Mouse (Mus musculus) monocyte, adult 59 days (primary cell): ENCODE results near the gene Smarca1. TPM values are rescaled to one million over a fixed set of nuclear protein-coding genes. Genes with fewer than 3 reads are reported as not detected.

Experiments
- total RNA-seq, 2 experiments: library from RNA; stranded (reverse); gene quantifications; one replicate each; pipeline ENCODE4 v1.2.4; 2023

Smarca1 gene
- not detected for total RNA-seq

GRCm38 (mm10) chrX:47892431-47893024, at the start of gene Smarca1:
Gene Smarca1, minus strand, starts transcription at chrX:47892974.

GRCm38 (mm10) chrX:47912306-47912792, 19.6 kb upstream of the Smarca1 start, which contains the start of gene Ocrl:
Gene Ocrl, plus strand, starts transcription at chrX:47912387.

Other genes starting within 250 kb of the Smarca1 start
- gene Ocrl, start 19.4 kb upstream of the Smarca1 start, total RNA-seq: 10 to 100 TPM; 24.6 to 25.7 TPM
- gene Apln, start 141.9 kb upstream of the Smarca1 start, total RNA-seq: under 1 TPM in 1 of 2 experiments, not detected in 1; 0.24 TPM
- under 1 TPM in 1 of 2 experiments, not detected in 1; 0.16 TPM for gene Xpnpep2, start 215.8 kb upstream of the Smarca1 start, total RNA-seq